7 mouse cellular contexts compared by ENCODE assay signal in the genomic region with DNA sequence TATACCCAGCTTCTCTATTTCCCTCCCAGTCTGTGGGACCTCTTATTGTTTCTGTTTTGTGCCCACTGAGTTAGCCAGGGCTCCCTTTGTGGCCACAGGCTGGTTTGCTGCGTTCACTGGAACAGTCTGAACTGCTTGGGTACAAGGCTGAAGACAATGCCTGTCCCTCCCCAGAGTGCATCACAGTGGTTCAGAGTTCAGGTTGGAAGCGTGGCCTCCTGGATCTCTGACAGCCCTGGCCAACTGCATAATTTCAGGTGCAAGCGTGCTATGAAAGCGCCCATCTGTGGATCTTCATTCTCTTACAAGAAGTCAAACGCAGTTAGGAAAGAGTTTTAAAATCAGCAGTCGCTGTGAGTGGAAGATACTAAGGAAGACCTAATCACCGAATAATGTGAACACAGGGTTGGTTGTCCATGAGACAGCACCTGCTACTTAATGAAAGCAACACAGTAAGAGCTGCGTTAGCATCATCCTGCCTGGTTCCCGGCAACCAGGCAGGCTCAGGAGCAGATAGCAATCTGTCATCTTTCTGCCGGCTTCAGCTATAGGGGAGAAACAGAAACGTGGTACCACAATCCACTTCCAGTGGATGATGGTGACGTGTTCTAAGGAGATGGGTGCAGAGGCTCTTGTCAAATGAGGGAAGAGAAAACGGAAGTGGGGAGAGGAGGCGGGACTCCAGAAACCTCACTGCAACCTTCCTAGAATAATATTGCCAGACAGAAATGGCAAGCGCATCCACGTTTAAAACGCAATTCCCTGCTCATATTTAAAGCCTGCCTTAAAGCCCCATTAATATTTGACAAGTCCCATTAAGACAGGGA. TPM values are rescaled to one million over a fixed set of nuclear protein-coding genes. Genes with fewer than 3 reads are reported as not detected.
DNase-seq lines count a peak whose midpoint lies in the region; ATAC-seq and TF ChIP-seq lines count a peak whose summit lies in the region.

No protein-coding gene starts in this region.

- ATAC-seq in forebrain, embryonic 16.5 days = peak; percentile 87
- ATAC-seq in megakaryocyte progenitor cell, adult 5-6 weeks (replicated peaks; ENCODE audit: poor library complexity) = peak; percentile 76

- intact Hi-C loops in left cerebral cortex, postnatal 25 days (cut with DNase I) = no loop called here

- H3K9ac ChIP-seq in ES-E14 (ENCODE audit: insufficient read depth, low read depth, low read length, poor library complexity, severe bottlenecking) = peak overlapping the region; percentile 34
- H3K9ac ChIP-seq in forebrain, embryonic 16.5 days (replicated peaks; ENCODE audit: low read depth, low read length) = peak overlapping the region; percentile 73

- H3K4me3 ChIP-seq in ES-E14 (ENCODE audit: insufficient read depth in 1 of 2, low read depth in 1 of 2, low read length in 2 of 2, poor library complexity in 1 of 2, severe bottlenecking in 1 of 2) = peak overlapping the region in 1 of 2 experiments; percentile 9; a peak in 3 of 4 replicates
- H3K4me3 ChIP-seq in forebrain, embryonic 16.5 days (replicated peaks; ENCODE audit: low read length) = peak overlapping the region; percentile 43

- H3K4me2 ChIP-seq in forebrain, embryonic 16.5 days (ENCODE audit: low read length) = peak overlapping the region; percentile 77

- H3K27me3 ChIP-seq in forebrain, embryonic 16.5 days (replicated peaks; ENCODE audit: control insufficient read depth, insufficient read depth, low read length) = no peaks in the 10 kb centered on the region

- WGBS in forebrain, embryonic 16.5 days = 13% methylated on average over 17 of the region's 17 CpGs

- H3K27ac ChIP-seq in ES-E14 (ENCODE audit: insufficient read depth, low read depth, low read length, poor library complexity, severe bottlenecking) = peak overlapping the region; percentile 92
- H3K27ac ChIP-seq in forebrain, embryonic 16.5 days (ENCODE audit: low read length) = peak overlapping the region; percentile 97

- DNase-seq in ES-E14 (ENCODE audit: low read depth, low spot score) = no peak
- DNase-seq in c-Kit-positive CD71-positive TER-119-positive erythroid progenitor cells, embryonic 14.5 days (ENCODE audit: low spot score) = peak; percentile 52
- peak; percentile 83 for DNase-seq in induced T-regulatory cell, adult 2 months (ENCODE audit: low read depth)
- peak; percentile 79 to 95 for DNase-seq in left cerebral cortex, postnatal 25 days (ENCODE audit: low spot score in 2 of 2)
- peak; percentile 31 to 54 for DNase-seq in spleen, postnatal 10 days (ENCODE audit: low spot score in 2 of 2)

- H3K36me3 ChIP-seq in ES-E14 (ENCODE audit: control insufficient read depth, insufficient read depth, low read length, poor library complexity, severe bottlenecking) = no peaks in the 10 kb centered on the region
- H3K36me3 ChIP-seq in forebrain, embryonic 16.5 days (ENCODE audit: control insufficient read depth, insufficient read depth) = no peaks in the 10 kb centered on the region

- H3K9me3 ChIP-seq in ES-E14 (ENCODE audit: control insufficient read depth, insufficient read depth, low read depth, low read length) = no peaks in the 10 kb centered on the region
- H3K9me3 ChIP-seq in forebrain, embryonic 16.5 days (ENCODE audit: control insufficient read depth, low read length) = no peaks in the 10 kb centered on the region

- peaks cover 18 to 28% of the 10 kb centered on the region in 2 experiments for H3K4me1 ChIP-seq in ES-E14 (ENCODE audit: control insufficient read depth in 2 of 2, insufficient read depth in 2 of 2, low read length in 2 of 2, poor library complexity in 1 of 2)
- peaks cover 54% of the 10 kb centered on the region for H3K4me1 ChIP-seq in forebrain, embryonic 16.5 days (replicated peaks; ENCODE audit: control insufficient read depth, insufficient read depth, low read length)

- in situ Hi-C loops in ES-E14 (cut with MboI; ENCODE audit: low sequenced_read_pairs in 2 of 2, unreplicated experiment in 2 of 2) = no loop called here

TF ChIP-seq in ES-E14, 5 proteins besides CTCF, POLR2A, EP300 and RAD21:
- TF ChIP-seq HCFC1 (IDR thresholded peaks at IDR 0.05; ENCODE audit: borderline replicate concordance, insufficient read depth, low read length) = no peak

RNA-seq across cellular contexts. Expression of a gene that starts 37.4 kb away (rescaled TPM):
- 335 and 424 TPM in 2 replicates for total RNA-seq in ES-E14 (2012; rRNA removed)
- 42.1 and 48.9 TPM in 2 replicates for polyA plus RNA-seq in forebrain, embryonic 16.5 days (2015; fragmentation: Nextera tagmentation; extraction: Ambion mirVana)
- total RNA-seq in left cerebral cortex, postnatal 25 days (2021) = 10 to 100 TPM; 71.0 to 80.5 TPM
- 187 and 190 TPM in 2 replicates for total RNA-seq in megakaryocyte progenitor cell, adult 5-6 weeks (2015)
- 79.3 and 105 TPM in 2 replicates for total RNA-seq in megakaryocyte progenitor cell, adult 5-6 weeks (2017)

RNA-seq across cellular contexts. Expression of a gene that starts 38.8 kb away (rescaled TPM):
- 595 and 862 TPM in 2 replicates for total RNA-seq in ES-E14 (2012; rRNA removed)
- 16,411 and 16,831 TPM in 2 replicates for polyA plus RNA-seq in forebrain, embryonic 16.5 days (2015; fragmentation: Nextera tagmentation; extraction: Ambion mirVana)
- 1,000 to 10,000 TPM; 1,095 to 1,137 TPM for total RNA-seq in left cerebral cortex, postnatal 25 days (2021)
- total RNA-seq in megakaryocyte progenitor cell, adult 5-6 weeks (2015) = 30.3 and 33.5 TPM in 2 replicates
- 15.3 and 22.2 TPM in 2 replicates for total RNA-seq in megakaryocyte progenitor cell, adult 5-6 weeks (2017)

RNA-seq across cellular contexts. Expression of a gene that starts 38.9 kb away (rescaled TPM):
- total RNA-seq in ES-E14 (2012; rRNA removed) = not detected in 2 replicates
- polyA plus RNA-seq in forebrain, embryonic 16.5 days (2015; fragmentation: Nextera tagmentation; extraction: Ambion mirVana) = not detected in 2 replicates
- total RNA-seq in left cerebral cortex, postnatal 25 days (2021) = not detected
- 0.69 and 1.1 TPM in 2 replicates for total RNA-seq in megakaryocyte progenitor cell, adult 5-6 weeks (2015)
- total RNA-seq in megakaryocyte progenitor cell, adult 5-6 weeks (2017) = not detected in 2 replicates

RNA-seq across cellular contexts. Expression of a gene that starts 57.9 kb away (rescaled TPM):
- total RNA-seq in ES-E14 (2012; rRNA removed) = 1,092 and 1,539 TPM in 2 replicates
- 1,178 and 1,185 TPM in 2 replicates for polyA plus RNA-seq in forebrain, embryonic 16.5 days (2015; fragmentation: Nextera tagmentation; extraction: Ambion mirVana)
- 100 to 1,000 TPM; 541 to 580 TPM for total RNA-seq in left cerebral cortex, postnatal 25 days (2021)
- 2,787 and 2,962 TPM in 2 replicates for total RNA-seq in megakaryocyte progenitor cell, adult 5-6 weeks (2015)
- total RNA-seq in megakaryocyte progenitor cell, adult 5-6 weeks (2017) = 767 and 827 TPM in 2 replicates

Comparison
In these comparisons a context has a peak if more than half of its experiments do, and no peak if none do; other contexts are left out.
1. RNA of a gene that starts 38.8 kb away (total RNA-seq): 1,095 to 1,137 TPM in left cerebral cortex, postnatal 25 days and 595 to 862 TPM in ES-E14; 15.3 to 33.5 TPM in megakaryocyte progenitor cell, adult 5-6 weeks; every median in the first group is over 10 times any median in the second.